Mouse (Mus musculus) CH12F3 (cell line): ENCODE results near the gene Gria1.

ENCODE experiments used
- in situ Hi-C: fragments of 300-500 bp; cut with MboI; formaldehyde crosslinking; loops from 2 replicates; pipeline ENCODE4 v1.14.3; 2020; ENCODE audit warnings: low sequenced_read_pairs

Gria1 gene

GRCm38 (mm10) chr11:57011024-57011690 lies at the start of gene Gria1:
Gene Gria1, plus strand, starts transcription at chr11:57011387.
- in situ Hi-C loops = no loop called here

GRCm38 (mm10) chr11:56961751-56962150 lies 49.4 kb upstream of the Gria1 start:
- in situ Hi-C loops = no loop called here

GRCm38 (mm10) chr11:56972814-56973213 lies 38.4 kb upstream of the Gria1 start:
- in situ Hi-C loops = no loop called here

GRCm38 (mm10) chr11:56984321-56985000 lies 26.7 kb upstream of the Gria1 start:
- in situ Hi-C loops = no loop called here

GRCm38 (mm10) chr11:56985457-56985856 lies 25.7 kb upstream of the Gria1 start:
- in situ Hi-C loops = no loop called here

- in situ Hi-C loops = no loop called here
Observed at GRCm38 (mm10) chr11:56999601-57000001, 11.6 kb upstream of the Gria1 start.

- in situ Hi-C loops = no loop called here
Observed at GRCm38 (mm10) chr11:57004611-57005010, 6.6 kb upstream of the Gria1 start.

- in situ Hi-C loops = no loop called here
Observed at GRCm38 (mm10) chr11:57005341-57005740, 5.8 kb upstream of the Gria1 start.

- in situ Hi-C loops = no loop called here
Observed at GRCm38 (mm10) chr11:57007790-57008189, 3.4 kb upstream of the Gria1 start.

GRCm38 (mm10) chr11:57010611-57011010 lies 576 bp upstream of the Gria1 start:
- in situ Hi-C loops = no loop called here

- in situ Hi-C loops = no loop called here
Observed at GRCm38 (mm10) chr11:57011691-57012039, 478 bp downstream of the Gria1 start.

- in situ Hi-C loops = no loop called here
Observed at GRCm38 (mm10) chr11:57012287-57012921, 1.2 kb downstream of the Gria1 start.

GRCm38 (mm10) chr11:57013464-57014190 lies 2.4 kb downstream of the Gria1 start:
- in situ Hi-C loops = no loop called here

GRCm38 (mm10) chr11:57014396-57014795 lies 3.2 kb downstream of the Gria1 start:
- in situ Hi-C loops = no loop called here

GRCm38 (mm10) chr11:57018536-57018935 lies 7.3 kb downstream of the Gria1 start:
- in situ Hi-C loops = no loop called here

GRCm38 (mm10) chr11:57022400-57022799 lies 11.2 kb downstream of the Gria1 start:
- in situ Hi-C loops = no loop called here

- in situ Hi-C loops = no loop called here
Observed at GRCm38 (mm10) chr11:57030448-57030847, 19.3 kb downstream of the Gria1 start.

GRCm38 (mm10) chr11:57038807-57039206 lies 27.6 kb downstream of the Gria1 start:
- in situ Hi-C loops = no loop called here

GRCm38 (mm10) chr11:57039306-57039705 lies 28.1 kb downstream of the Gria1 start:
- in situ Hi-C loops = no loop called here

- in situ Hi-C loops = no loop called here
Observed at GRCm38 (mm10) chr11:57042057-57042456, 30.9 kb downstream of the Gria1 start.

GRCm38 (mm10) chr11:57044146-57044545 lies 33.0 kb downstream of the Gria1 start:
- in situ Hi-C loops = no loop called here
